Mouse (Mus musculus) lung, postnatal 0 days (tissue): ENCODE measurements around the gene Olfr984. TPM values are rescaled to one million over a fixed set of nuclear protein-coding genes. Genes with fewer than 3 reads are reported as not detected.

Source experiments
- ATAC-seq: fragments of 200-750 bp; cut with Nextera tagmentation; 2 replicates; pipeline ENCODE4 v1.8.0; 2017; ENCODE audit warnings: moderate library complexity
- DNase-seq: peaks from one replicate; pipeline ENCODE4 v3.0.0-alpha.2; 2016; ENCODE audit warnings: low spot score
- H3K27ac ChIP-seq: fragments of 300-500 bp; sonication (generic); 2 replicates; pipeline ENCODE4 v1.5.1; 2014; ENCODE audit warnings: antibody characterized with exemption, mild to moderate bottlenecking, low read length, mixed read lengths
- H3K27me3 ChIP-seq: fragments of 300-500 bp; sonication (generic); replicated peaks from 2 replicates; pipeline ENCODE4 v1.6.1; 2014; ENCODE audit warnings: low read length, mixed read lengths; ENCODE audit not compliant: insufficient read depth
- H3K36me3 ChIP-seq: fragments of 300-500 bp; sonication (generic); 2 replicates; pipeline ENCODE4 v1.6.1; 2014; ENCODE audit warnings: low read length, mixed read lengths; ENCODE audit not compliant: insufficient read depth
- H3K4me1 ChIP-seq: fragments of 300-500 bp; sonication (generic); 2 replicates; pipeline ENCODE4 v1.6.1; 2014; ENCODE audit warnings: antibody characterized with exemption, low read depth, low read length, mixed read lengths; ENCODE audit not compliant: insufficient read depth
- H3K4me2 ChIP-seq: fragments of 300-500 bp; sonication (generic); replicated peaks from 2 replicates; pipeline ENCODE4 v1.6.1; 2014; ENCODE audit warnings: low read depth, mild to moderate bottlenecking, low read length, moderate library complexity, mixed read lengths
- H3K4me3 ChIP-seq: fragments of 300-500 bp; sonication (generic); 2 replicates; pipeline ENCODE4 v1.5.1; 2014; ENCODE audit warnings: low read depth, low read length
- H3K9ac ChIP-seq: fragments of 300-500 bp; sonication (generic); replicated peaks from 2 replicates; pipeline ENCODE4 v1.6.1; 2014; ENCODE audit warnings: low read depth, mild to moderate bottlenecking
- H3K9me3 ChIP-seq: fragments of 300-500 bp; sonication (generic); 2 replicates; pipeline ENCODE4 v1.6.1; 2016; ENCODE audit warnings: low read length, mixed read lengths
- CTCF ChIP-seq: IDR thresholded peaks from 2 replicates; pipeline ENCODE4 v1.5.1; 2016; ENCODE audit warnings: antibody characterized with exemption, mild to moderate bottlenecking
- EP300 ChIP-seq: IDR thresholded peaks from 2 replicates; pipeline ENCODE4 v1.6.1; 2016; ENCODE audit warnings: antibody characterized with exemption, mild to moderate bottlenecking, control low read depth
- WGBS: fragments of 180-500 bp; shearing (Covaris S2); extraction: QIAGEN DNeasy Blood & Tissue Kit; methylation state at CpG from one replicate; pipeline ENCODE4 v1.1.7; 2014; 5-methylcytosine and 5-hydroxymethylcytosine counted together
- polyA plus RNA-seq: library from polyadenylated mRNA; unstranded; fragments of >200 nt; fragmentation: Nextera tagmentation; extraction: Ambion mirVana; gene quantifications from 2 replicates; pipeline ENCODE4 v1.2.1, GENCODE M21; 2015

Olfr984 gene
- polyA plus RNA-seq, 1 experiment from 2014 or later, result not detected

DNA sequence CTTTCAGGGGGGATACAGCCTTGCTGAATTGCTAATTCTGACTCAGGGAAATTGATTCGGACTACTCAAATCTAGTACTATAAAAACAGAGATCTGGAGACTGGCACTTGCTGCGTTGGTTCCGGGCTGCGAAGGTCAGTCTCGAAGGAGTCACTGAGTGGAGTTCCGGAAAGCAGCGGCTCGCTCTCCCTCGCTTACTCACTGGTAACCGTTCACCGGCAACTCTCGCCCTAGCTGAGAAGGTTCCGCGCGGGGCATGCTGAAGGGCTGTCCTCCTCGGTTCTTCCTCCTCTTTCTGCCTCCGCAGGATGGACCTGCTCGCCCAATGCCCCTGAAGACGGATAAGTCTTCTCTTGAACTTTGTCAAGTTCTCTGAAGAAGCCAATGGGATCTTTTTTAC lies 63.9 kb downstream of the Olfr984 start:
- Histone ChIP-seq H3K4me3 (no peak overlapping the region), H3K27ac (no peak overlapping the region), H3K9ac (no peak overlapping the region), H3K4me1 (no peaks in the 10 kb centered on the region), H3K27me3 (no peaks in the 10 kb centered on the region), H3K4me2 (no peak overlapping the region), H3K9me3 (no peaks in the 10 kb centered on the region), H3K36me3 (no peaks in the 10 kb centered on the region)
- ATAC-seq (no peak), DNase-seq (no peak)
- no peak for TF ChIP-seq CTCF
- TF ChIP-seq EP300, result no peak
- 91% methylated on average over 19 of the region's 19 CpGs for WGBS

Other genes with a start within 250 kb of the Olfr984 start
- not detected in 2 replicates for gene Olfr972, start 247.8 kb downstream of the Olfr984 start, polyA plus RNA-seq
- gene Olfr229, start 206.9 kb downstream of the Olfr984 start, polyA plus RNA-seq, result not detected in 2 replicates
- not detected in 2 replicates for gene Olfr974, start 176.7 kb downstream of the Olfr984 start, polyA plus RNA-seq
- gene Olfr975, start 162.2 kb downstream of the Olfr984 start, polyA plus RNA-seq, result not detected in 2 replicates
- gene Olfr976, start 153.1 kb downstream of the Olfr984 start, polyA plus RNA-seq, result not detected in 2 replicates
- not detected in 2 replicates for gene Olfr978, start 122.1 kb downstream of the Olfr984 start, polyA plus RNA-seq
- gene Olfr979, start 110.7 kb downstream of the Olfr984 start, polyA plus RNA-seq, result not detected in 2 replicates
- not detected in 2 replicates for gene Olfr980, start 104.6 kb downstream of the Olfr984 start, polyA plus RNA-seq
- gene Olfr981, start 92.7 kb downstream of the Olfr984 start, polyA plus RNA-seq, result not detected in 2 replicates
- gene Olfr982, start 40.4 kb downstream of the Olfr984 start, polyA plus RNA-seq, result not detected in 2 replicates
- not detected in 2 replicates for gene Olfr983, start 20.6 kb downstream of the Olfr984 start, polyA plus RNA-seq
- gene Olfr985, start 16.0 kb upstream of the Olfr984 start, polyA plus RNA-seq, result not detected in 2 replicates
- gene Tmem225, start 33.9 kb upstream of the Olfr984 start, polyA plus RNA-seq, result not detected in 2 replicates
- gene Olfr986, start 66.7 kb upstream of the Olfr984 start, polyA plus RNA-seq, result not detected in 2 replicates
- gene Zfp202, start 78.1 kb upstream of the Olfr984 start, polyA plus RNA-seq, result 1.3 and 1.7 TPM in 2 replicates
- 37.6 and 46.9 TPM in 2 replicates for gene Scn3b, start 155.0 kb upstream of the Olfr984 start, polyA plus RNA-seq